7 mouse cellular contexts compared by ENCODE assay signal in the genomic region with DNA sequence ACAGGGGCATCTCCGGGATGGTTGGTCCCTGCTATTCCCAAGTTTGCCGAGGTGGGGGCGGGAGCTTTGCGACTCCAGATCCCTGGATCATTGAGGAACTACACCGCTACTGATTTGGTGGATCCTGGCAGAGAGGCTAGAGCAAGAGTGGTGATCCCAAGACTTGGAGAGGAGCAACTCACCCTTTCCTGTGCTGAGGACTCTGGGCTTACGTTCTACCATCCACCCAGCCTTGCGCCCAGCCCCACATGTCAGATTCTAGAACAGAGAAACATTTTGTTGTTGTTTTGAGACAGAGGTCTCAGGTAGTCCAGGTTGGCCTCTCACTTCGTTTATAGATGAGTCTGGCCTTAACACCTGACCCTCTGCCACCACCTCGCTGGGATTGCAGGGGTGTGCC. TPM values are rescaled to one million over a fixed set of nuclear protein-coding genes. Genes with fewer than 3 reads are reported as not detected.
DNase-seq lines count a peak whose midpoint lies in the region; ATAC-seq and TF ChIP-seq lines count a peak whose summit lies in the region.

No protein-coding gene starts in this region.

- 0 out of 2 replicates have a peak, but pooled peaks cover 3% of the 10 kb centered on the region for H3K4me1 ChIP-seq in lung, embryonic 14.5 days (ENCODE audit: insufficient read depth)
- H3K4me1 ChIP-seq in embryonic facial prominence, embryonic 10.5 days: peaks cover 24% of the 10 kb centered on the region
- peaks cover 5% of the 10 kb centered on the region; the same call in 1 of the 2 replicates for H3K4me1 ChIP-seq in hindbrain, postnatal 0 days (ENCODE audit: insufficient read depth, low read length)
- peaks cover 14% of the 10 kb centered on the region for H3K4me1 ChIP-seq in neural tube, embryonic 12.5 days

- whole genome bisulfite sequencing in lung, embryonic 14.5 days: 9% methylated on average over 9 of the region's 9 CpGs
- WGBS in embryonic facial prominence, embryonic 10.5 days: 14% methylated on average over 9 of the region's 9 CpGs
- WGBS in hindbrain, postnatal 0 days: 12% methylated on average over 9 of the region's 9 CpGs
- WGBS in neural tube, embryonic 12.5 days: 17% methylated on average over 9 of the region's 9 CpGs

- TF ChIP-seq CTCF in lung, embryonic 14.5 days (IDR thresholded peaks at IDR 0.05; ENCODE audit: low read depth): no peak
- TF ChIP-seq CTCF in hindbrain, postnatal 0 days (IDR thresholded peaks at IDR 0.05; ENCODE audit: low read depth): no peak

- H3K4me2 ChIP-seq in lung, embryonic 14.5 days: peak overlapping the region; percentile 93
- peak overlapping the region; percentile 78 for H3K4me2 ChIP-seq in hindbrain, postnatal 0 days (ENCODE audit: low read depth, low read length)
- H3K4me2 ChIP-seq in neural tube, embryonic 12.5 days (replicated peaks): peak overlapping the region; percentile 86

- peaks cover 10% of the 10 kb centered on the region; the same call in 1 of the 2 replicates for H3K36me3 ChIP-seq in lung, embryonic 14.5 days (ENCODE audit: insufficient read depth)
- peaks cover 18% of the 10 kb centered on the region for H3K36me3 ChIP-seq in embryonic facial prominence, embryonic 10.5 days (replicated peaks)
- H3K36me3 ChIP-seq in hindbrain, postnatal 0 days (ENCODE audit: insufficient read depth, low read length): no peaks in the 10 kb centered on the region; the same call in 1 of the 2 replicates
- peaks cover 6% of the 10 kb centered on the region; the same call in 1 of the 2 replicates for H3K36me3 ChIP-seq in neural tube, embryonic 12.5 days

- peak overlapping the region; percentile 55 for H3K9ac ChIP-seq in lung, embryonic 14.5 days
- peak overlapping the region; percentile 57 for H3K9ac ChIP-seq in hindbrain, postnatal 0 days (replicated peaks; ENCODE audit: low read length)
- peak overlapping the region; percentile 56 for H3K9ac ChIP-seq in neural tube, embryonic 12.5 days

- peak; percentile 44 for ATAC-seq in lung, embryonic 14.5 days (ENCODE audit: insufficient read depth)
- no peak; the same call in 1 of the 2 replicates for ATAC-seq in hindbrain, postnatal 0 days
- peak; percentile 46 for ATAC-seq in neural tube, embryonic 12.5 days (ENCODE audit: low FRiP score, low read depth)

- H3K27me3 ChIP-seq in lung, embryonic 14.5 days (ENCODE audit: insufficient read depth, low read length): 0 out of 2 replicates have a peak, but pooled peaks cover 3% of the 10 kb centered on the region
- H3K27me3 ChIP-seq in embryonic facial prominence, embryonic 10.5 days (replicated peaks; ENCODE audit: low read depth, poor library complexity, severe bottlenecking): peaks cover 46% of the 10 kb centered on the region
- no peaks in the 10 kb centered on the region for H3K27me3 ChIP-seq in hindbrain, postnatal 0 days (ENCODE audit: insufficient read depth, low read length)
- H3K27me3 ChIP-seq in neural tube, embryonic 12.5 days (replicated peaks): peaks cover 9% of the 10 kb centered on the region; the same call in 1 of the 2 replicates

- peak overlapping the region; percentile 56 for H3K4me3 ChIP-seq in lung, embryonic 14.5 days (ENCODE audit: low read depth, low read length)
- H3K4me3 ChIP-seq in embryonic facial prominence, embryonic 10.5 days: peak overlapping the region; percentile 68
- H3K4me3 ChIP-seq in hindbrain, postnatal 0 days (ENCODE audit: low read length): peak overlapping the region; percentile 46
- H3K4me3 ChIP-seq in neural tube, embryonic 12.5 days: peak overlapping the region; percentile 51

- no peaks in the 10 kb centered on the region; the same call in 1 of the 2 replicates for H3K9me3 ChIP-seq in lung, embryonic 14.5 days (ENCODE audit: low read depth, low read length)
- peaks cover 6% of the 10 kb centered on the region; the same call in 1 of the 2 replicates for H3K9me3 ChIP-seq in embryonic facial prominence, embryonic 10.5 days
- no peaks in the 10 kb centered on the region for H3K9me3 ChIP-seq in hindbrain, postnatal 0 days (ENCODE audit: low read length)
- no peaks in the 10 kb centered on the region for H3K9me3 ChIP-seq in neural tube, embryonic 12.5 days

- no peak for DNase-seq in lung, embryonic 14.5 days
- no peak for DNase-seq in lung, postnatal 14 days
- DNase-seq in embryonic facial prominence, embryonic 10.5 days (ENCODE audit: low spot score): no peak
- DNase-seq in hindbrain, postnatal 0 days (ENCODE audit: low spot score): no peak
- DNase-seq in cerebellum, adult 9-11 months: no peak
- DNase-seq in adrenal gland, adult (ENCODE audit: inconsistent age in 2 of 2, low spot score in 1 of 2): no peak

- peak overlapping the region; percentile 61 for H3K27ac ChIP-seq in lung, embryonic 14.5 days (ENCODE audit: low read depth)
- peak overlapping the region; percentile 75 for H3K27ac ChIP-seq in embryonic facial prominence, embryonic 10.5 days (replicated peaks)
- peak overlapping the region; percentile 36; the same call in 1 of the 2 replicates for H3K27ac ChIP-seq in hindbrain, postnatal 0 days
- H3K27ac ChIP-seq in neural tube, embryonic 12.5 days: no peak overlapping the region

RNA-seq across cellular contexts. Expression of gene Nfkbid, which starts 1.0 kb away (rescaled TPM):
- 1.7 and 2.0 TPM in 2 replicates for polyA plus RNA-seq in lung, embryonic 14.5 days (2014; fragmentation: Nextera tagmentation; extraction: Ambion mirVana)
- 1.1 and 1.8 TPM in 2 replicates for polyA plus RNA-seq in embryonic facial prominence, embryonic 10.5 days (2016; fragmentation: Nextera tagmentation; extraction: Ambion mirVana)
- 1.9 and 3.7 TPM in 2 replicates for total RNA-seq in hindbrain, postnatal 0 days (2014; rRNA removed)
- polyA plus RNA-seq in hindbrain, postnatal 0 days (2015; fragmentation: Nextera tagmentation; extraction: Ambion mirVana): 2.1 TPM in 2 replicates
- 1.4 and 2.1 TPM in 2 replicates for polyA plus RNA-seq in neural tube, embryonic 12.5 days (2016; fragmentation: Nextera tagmentation; extraction: Ambion mirVana)

RNA-seq across cellular contexts. Expression of gene Hcst, which starts 2.9 kb away (rescaled TPM):
- polyA plus RNA-seq in lung, embryonic 14.5 days (2014; fragmentation: Nextera tagmentation; extraction: Ambion mirVana): 1.5 and 2.0 TPM in 2 replicates
- polyA plus RNA-seq in embryonic facial prominence, embryonic 10.5 days (2016; fragmentation: Nextera tagmentation; extraction: Ambion mirVana): not detected in 2 replicates
- total RNA-seq in hindbrain, postnatal 0 days (2014; rRNA removed): not detected in 2 replicates
- polyA plus RNA-seq in hindbrain, postnatal 0 days (2015; fragmentation: Nextera tagmentation; extraction: Ambion mirVana): 0.84 and 1.0 TPM in 2 replicates
- 0.72 and 1.2 TPM in 2 replicates for polyA plus RNA-seq in neural tube, embryonic 12.5 days (2016; fragmentation: Nextera tagmentation; extraction: Ambion mirVana)

RNA-seq across cellular contexts. Expression of gene Tyrobp, which starts 9.0 kb away (rescaled TPM):
- polyA plus RNA-seq in lung, embryonic 14.5 days (2014; fragmentation: Nextera tagmentation; extraction: Ambion mirVana): 46.0 and 46.8 TPM in 2 replicates
- 11.8 and 15.4 TPM in 2 replicates for polyA plus RNA-seq in embryonic facial prominence, embryonic 10.5 days (2016; fragmentation: Nextera tagmentation; extraction: Ambion mirVana)
- 37.3 and 59.9 TPM in 2 replicates for total RNA-seq in hindbrain, postnatal 0 days (2014; rRNA removed)
- polyA plus RNA-seq in hindbrain, postnatal 0 days (2015; fragmentation: Nextera tagmentation; extraction: Ambion mirVana): 50.3 and 56.1 TPM in 2 replicates
- 22.6 and 23.2 TPM in 2 replicates for polyA plus RNA-seq in neural tube, embryonic 12.5 days (2016; fragmentation: Nextera tagmentation; extraction: Ambion mirVana)

RNA-seq across cellular contexts. Expression of gene Aplp1, which starts 22.8 kb away (rescaled TPM):
- polyA plus RNA-seq in lung, embryonic 14.5 days (2014; fragmentation: Nextera tagmentation; extraction: Ambion mirVana): 22.3 and 22.6 TPM in 2 replicates
- polyA plus RNA-seq in embryonic facial prominence, embryonic 10.5 days (2016; fragmentation: Nextera tagmentation; extraction: Ambion mirVana): 28.6 and 32.3 TPM in 2 replicates
- total RNA-seq in hindbrain, postnatal 0 days (2014; rRNA removed): 840 and 852 TPM in 2 replicates
- polyA plus RNA-seq in hindbrain, postnatal 0 days (2015; fragmentation: Nextera tagmentation; extraction: Ambion mirVana): 617 and 682 TPM in 2 replicates
- 368 and 386 TPM in 2 replicates for polyA plus RNA-seq in neural tube, embryonic 12.5 days (2016; fragmentation: Nextera tagmentation; extraction: Ambion mirVana)

RNA-seq across cellular contexts. Expression of gene Kirrel2, which starts 34.9 kb away (rescaled TPM):
- polyA plus RNA-seq in lung, embryonic 14.5 days (2014; fragmentation: Nextera tagmentation; extraction: Ambion mirVana): not detected in 2 replicates
- polyA plus RNA-seq in embryonic facial prominence, embryonic 10.5 days (2016; fragmentation: Nextera tagmentation; extraction: Ambion mirVana): 1.3 and 2.2 TPM in 2 replicates
- 10.7 and 14.7 TPM in 2 replicates for total RNA-seq in hindbrain, postnatal 0 days (2014; rRNA removed)
- 4.4 and 5.8 TPM in 2 replicates for polyA plus RNA-seq in hindbrain, postnatal 0 days (2015; fragmentation: Nextera tagmentation; extraction: Ambion mirVana)
- polyA plus RNA-seq in neural tube, embryonic 12.5 days (2016; fragmentation: Nextera tagmentation; extraction: Ambion mirVana): 13.5 and 14.6 TPM in 2 replicates
